Mouse (Mus musculus): ENCODE data around the gene Itgb6. TPM values are rescaled to one million over a fixed set of nuclear protein-coding genes. Genes with fewer than 3 reads are reported as not detected.

The Itgb6 gene
- polyA plus RNA-seq, 1 experiment from 2014 or later = 0.19 TPM

- Histone ChIP-seq H3K4me3 (no peak overlapping the region), H3K9me3 (no peaks in the 10 kb centered on the region), H3K27me3 (no peaks in the 10 kb centered on the region), H3K4me2 (no peak overlapping the region), H3K9ac (no peak overlapping the region), H3K4me1 (replicated peaks) (peaks cover 22% of the 10 kb centered on the region), H3K36me3 (no peaks in the 10 kb centered on the region), H3K27ac (no peak overlapping the region)
- peak; percentile 59; the same call in 1 of the 2 replicates for ATAC-seq (ENCODE audit: low FRiP score)
- WGBS = 54% methylated on average over 3 of the region's 3 CpGs
Observed at GRCm38 (mm10) chr2:60636481-60636880, 86.0 kb downstream of the Itgb6 start.

GRCm38 (mm10) chr2:60636038-60636437 lies 86.4 kb downstream of the Itgb6 start:
- Histone ChIP-seq H3K27me3 (no peaks in the 10 kb centered on the region), H3K36me3 (no peaks in the 10 kb centered on the region), H3K9ac (no peak overlapping the region), H3K4me1 (replicated peaks) (peaks cover 22% of the 10 kb centered on the region), H3K4me3 (no peak overlapping the region), H3K4me2 (no peak overlapping the region), H3K9me3 (no peaks in the 10 kb centered on the region), H3K27ac (no peak overlapping the region; the same call in 1 of the 2 replicates)
- WGBS = 67% methylated on average over 6 of the region's 6 CpGs
- ATAC-seq (ENCODE audit: low FRiP score) = no peak

GRCm38 (mm10) chr2:60632791-60633190 lies 89.7 kb downstream of the Itgb6 start:
- Histone ChIP-seq H3K9me3 (no peaks in the 10 kb centered on the region), H3K4me1 (replicated peaks) (peaks cover 17% of the 10 kb centered on the region), H3K4me3 (no peak overlapping the region), H3K27me3 (no peaks in the 10 kb centered on the region), H3K4me2 (no peak overlapping the region), H3K36me3 (no peaks in the 10 kb centered on the region), H3K9ac (no peak overlapping the region), H3K27ac (no peak overlapping the region)
- WGBS = 94% methylated on average over 2 of the region's 2 CpGs
- no peak for ATAC-seq (ENCODE audit: low FRiP score)

GRCm38 (mm10) chr2:60630304-60630703 lies 92.1 kb downstream of the Itgb6 start:
- Histone ChIP-seq H3K9me3 (no peaks in the 10 kb centered on the region), H3K27me3 (no peaks in the 10 kb centered on the region), H3K4me1 (replicated peaks) (no peaks in the 10 kb centered on the region), H3K36me3 (no peaks in the 10 kb centered on the region), H3K9ac (no peak overlapping the region), H3K4me3 (no peak overlapping the region), H3K27ac (no peak overlapping the region), H3K4me2 (no peak overlapping the region)
- 58% methylated on average over 2 of the region's 2 CpGs for WGBS
- no peak for ATAC-seq (ENCODE audit: low FRiP score)

- Histone ChIP-seq H3K4me3 (no peak overlapping the region), H3K9ac (no peak overlapping the region), H3K4me2 (no peak overlapping the region), H3K4me1 (replicated peaks) (no peaks in the 10 kb centered on the region), H3K36me3 (no peaks in the 10 kb centered on the region), H3K27ac (no peak overlapping the region), H3K9me3 (no peaks in the 10 kb centered on the region), H3K27me3 (no peaks in the 10 kb centered on the region)
- WGBS = 92% methylated on average over 4 of the region's 4 CpGs
- ATAC-seq (ENCODE audit: low FRiP score) = no peak
Observed at GRCm38 (mm10) chr2:60627952-60628351, 94.5 kb downstream of the Itgb6 start.

- WGBS = 81% methylated on average over 10 of the region's 10 CpGs
- no peaks in the 10 kb centered on the region for H3K27me3 ChIP-seq
- H3K36me3 ChIP-seq = no peaks in the 10 kb centered on the region
- no peak overlapping the region for H3K9ac ChIP-seq
- H3K9me3 ChIP-seq = no peaks in the 10 kb centered on the region
- ATAC-seq (ENCODE audit: low FRiP score) = no peak
- no peak overlapping the region for H3K27ac ChIP-seq
- H3K4me3 ChIP-seq = no peak overlapping the region
- H3K4me2 ChIP-seq = no peak overlapping the region
- no peaks in the 10 kb centered on the region for H3K4me1 ChIP-seq (replicated peaks)
Observed at GRCm38 (mm10) chr2:60627515-60627914, 94.9 kb downstream of the Itgb6 start.

GRCm38 (mm10) chr2:60625766-60626165 lies 96.7 kb downstream of the Itgb6 start:
- no peaks in the 10 kb centered on the region for H3K4me1 ChIP-seq (replicated peaks)
- ATAC-seq (ENCODE audit: low FRiP score) = no peak
- H3K27me3 ChIP-seq = no peaks in the 10 kb centered on the region
- 58% methylated on average over 2 of the region's 2 CpGs for WGBS
- no peaks in the 10 kb centered on the region for H3K36me3 ChIP-seq
- H3K9me3 ChIP-seq = no peaks in the 10 kb centered on the region
- H3K27ac ChIP-seq = no peak overlapping the region
- no peak overlapping the region for H3K9ac ChIP-seq
- no peak overlapping the region for H3K4me2 ChIP-seq
- H3K4me3 ChIP-seq = no peak overlapping the region

GRCm38 (mm10) chr2:60622161-60622560 lies 100.3 kb downstream of the Itgb6 start:
- H3K9ac ChIP-seq = no peak overlapping the region
- H3K4me1 ChIP-seq (replicated peaks) = no peaks in the 10 kb centered on the region
- H3K4me2 ChIP-seq = no peak overlapping the region
- H3K4me3 ChIP-seq = no peak overlapping the region
- ATAC-seq (ENCODE audit: low FRiP score) = no peak
- 84% methylated on average over 7 of the region's 7 CpGs for WGBS
- H3K27ac ChIP-seq = no peak overlapping the region
- H3K9me3 ChIP-seq = no peaks in the 10 kb centered on the region
- no peaks in the 10 kb centered on the region for H3K27me3 ChIP-seq
- H3K36me3 ChIP-seq = no peaks in the 10 kb centered on the region

- WGBS = 94% methylated on average over 7 of the region's 7 CpGs
- Histone ChIP-seq H3K36me3 (no peaks in the 10 kb centered on the region), H3K9me3 (no peaks in the 10 kb centered on the region), H3K27me3 (no peaks in the 10 kb centered on the region), H3K9ac (no peak overlapping the region), H3K27ac (no peak overlapping the region), H3K4me2 (no peak overlapping the region), H3K4me1 (replicated peaks) (peaks cover 11% of the 10 kb centered on the region; the same call in 1 of the 2 replicates), H3K4me3 (no peak overlapping the region)
- ATAC-seq (ENCODE audit: low FRiP score) = no peak
Observed at GRCm38 (mm10) chr2:60614758-60615157, 107.7 kb downstream of the Itgb6 start.

- Histone ChIP-seq H3K4me3 (no peak overlapping the region), H3K4me2 (no peak overlapping the region), H3K27me3 (no peaks in the 10 kb centered on the region), H3K4me1 (replicated peaks) (peaks cover 11% of the 10 kb centered on the region; the same call in 1 of the 2 replicates), H3K36me3 (no peaks in the 10 kb centered on the region), H3K9ac (no peak overlapping the region), H3K27ac (no peak overlapping the region), H3K9me3 (no peaks in the 10 kb centered on the region)
- ATAC-seq (ENCODE audit: low FRiP score) = no peak
- 85% methylated on average over 3 of the region's 3 CpGs for WGBS
Observed at GRCm38 (mm10) chr2:60613857-60614228, 108.6 kb downstream of the Itgb6 start.

- Histone ChIP-seq H3K4me3 (no peak overlapping the region), H3K27ac (no peak overlapping the region), H3K4me1 (replicated peaks) (peaks cover 11% of the 10 kb centered on the region; the same call in 1 of the 2 replicates), H3K9ac (no peak overlapping the region), H3K9me3 (no peaks in the 10 kb centered on the region), H3K4me2 (no peak overlapping the region), H3K27me3 (no peaks in the 10 kb centered on the region), H3K36me3 (no peaks in the 10 kb centered on the region)
- no peak for ATAC-seq (ENCODE audit: low FRiP score)
- 72% methylated on average over 15 of the region's 15 CpGs for WGBS
Observed at GRCm38 (mm10) chr2:60612906-60613856, 109.3 kb downstream of the Itgb6 start.

GRCm38 (mm10) chr2:60611622-60612021 lies 110.8 kb downstream of the Itgb6 start:
- Histone ChIP-seq H3K9me3 (no peaks in the 10 kb centered on the region), H3K27ac (no peak overlapping the region), H3K36me3 (no peaks in the 10 kb centered on the region), H3K27me3 (no peaks in the 10 kb centered on the region), H3K4me1 (replicated peaks) (peaks cover 11% of the 10 kb centered on the region; the same call in 1 of the 2 replicates), H3K4me2 (no peak overlapping the region), H3K4me3 (no peak overlapping the region), H3K9ac (no peak overlapping the region)
- ATAC-seq (ENCODE audit: low FRiP score) = no peak
- 33% methylated on average over 3 of the region's 3 CpGs for WGBS
